17 mouse cellular contexts compared by ENCODE assay signal in genomic region chr14:46974874-46975273, GRCm38 (mm10).
"Had no signal": no experiment of that assay in that cellular context is flagged by ENCODE, and none has a peak within 500 bp of the region (broad histone marks: within the 10 kb centered on the region; RNA-seq: fewer than 3 reads in every experiment).

No protein-coding gene starts in this region.

- H3K4me3 ChIP-seq: liver, embryonic 15.5 days; lung, embryonic 15.5 days; megakaryocyte, embryonic 14.5 days; neural tube, embryonic 12.5 days; stomach, embryonic 15.5 days had no signal

- H3K27me3 ChIP-seq: liver, embryonic 15.5 days; lung, embryonic 15.5 days; neural tube, embryonic 12.5 days; stomach, embryonic 15.5 days had no signal

- DNase-seq: liver, postnatal 0 days; lung, adult 2 months; lung, postnatal 14 days; lung, postnatal 36 days; right cerebral cortex, postnatal 14 days; thymus, adult 2 months; thymus, postnatal 25 days; thymus, postnatal 4 days had no signal

- H3K9ac ChIP-seq: liver, embryonic 15.5 days; liver, postnatal 0 days; lung, embryonic 15.5 days; neural tube, embryonic 12.5 days; stomach, embryonic 15.5 days had no signal

- H3K36me3 ChIP-seq: liver, embryonic 15.5 days; lung, embryonic 15.5 days; neural tube, embryonic 12.5 days; stomach, embryonic 15.5 days had no signal

- ATAC-seq: liver, postnatal 0 days; lung, postnatal 0 days had no signal

- H3K9me3 ChIP-seq: liver, embryonic 15.5 days; lung, embryonic 15.5 days; neural tube, embryonic 12.5 days; stomach, embryonic 15.5 days had no signal

- H3K4me1 ChIP-seq: liver, embryonic 15.5 days; lung, embryonic 15.5 days; neural tube, embryonic 12.5 days; stomach, embryonic 15.5 days had no signal

- H3K4me2 ChIP-seq: liver, embryonic 15.5 days; lung, embryonic 15.5 days; midbrain, embryonic 11.5 days; neural tube, embryonic 12.5 days; stomach, embryonic 15.5 days had no signal

- H3K27ac ChIP-seq: liver, embryonic 15.5 days; lung, embryonic 15.5 days; macrophage; neural tube, embryonic 12.5 days; stomach, embryonic 15.5 days; stomach, postnatal 0 days had no signal
